Mouse (Mus musculus) stomach, postnatal 0 days (tissue): ENCODE data around the gene Sept10. TPM values are rescaled to one million over a fixed set of nuclear protein-coding genes. Genes with fewer than 3 reads are reported as not detected.
A peak's percentile ranks its signal among the peaks of the same experiment; 100 is the strongest.

Source experiments
- ATAC-seq: fragments of 200-750 bp; cut with Nextera tagmentation; 2 replicates; pipeline ENCODE4 v1.8.0; 2017; ENCODE audit not compliant: low FRiP score, low TSS enrichment
- DNase-seq: peaks from one replicate; pipeline ENCODE4 v3.0.0-alpha.2; 2016; ENCODE audit warnings: low spot score
- H3K27ac ChIP-seq: fragments of 300-500 bp; sonication (generic); replicated peaks from 2 replicates; pipeline ENCODE4 v1.5.1; 2014; ENCODE audit warnings: mild to moderate bottlenecking, control low read depth
- H3K27me3 ChIP-seq: fragments of 300-500 bp; sonication (generic); 2 replicates; pipeline ENCODE4 v1.6.1; 2014; ENCODE audit warnings: low read length; ENCODE audit not compliant: control insufficient read depth, insufficient read depth
- H3K36me3 ChIP-seq: fragments of 300-500 bp; sonication (generic); 2 replicates; pipeline ENCODE4 v1.6.1; 2014; ENCODE audit warnings: low read length, mixed read lengths; ENCODE audit not compliant: control insufficient read depth, insufficient read depth
- H3K4me1 ChIP-seq: fragments of 300-500 bp; sonication (generic); replicated peaks from 2 replicates; pipeline ENCODE4 v1.6.1; 2014; ENCODE audit warnings: antibody characterized with exemption; ENCODE audit not compliant: control insufficient read depth, insufficient read depth
- H3K4me2 ChIP-seq: fragments of 300-500 bp; sonication (generic); replicated peaks from 2 replicates; pipeline ENCODE4 v1.6.1; 2014; ENCODE audit warnings: low read depth, mild to moderate bottlenecking, control low read depth, moderate library complexity
- H3K4me3 ChIP-seq: fragments of 300-500 bp; sonication (generic); 2 replicates; pipeline ENCODE4 v1.5.1; 2014; ENCODE audit warnings: low read depth, low read length, control low read depth
- H3K9ac ChIP-seq: fragments of 300-500 bp; sonication (generic); 2 replicates; pipeline ENCODE4 v1.6.1; 2014; ENCODE audit warnings: mild to moderate bottlenecking, low read length, control low read depth, mixed read lengths
- H3K9me3 ChIP-seq: fragments of 300-500 bp; sonication (generic); 2 replicates; pipeline ENCODE4 v1.6.1; 2016; ENCODE audit warnings: low read length; ENCODE audit not compliant: control insufficient read depth
- CTCF ChIP-seq: IDR thresholded peaks from 2 replicates; pipeline ENCODE4 v1.5.1; 2016; ENCODE audit warnings: antibody characterized with exemption, low read depth, mild to moderate bottlenecking, moderate library complexity
- EP300 ChIP-seq: optimal IDR thresholded peaks from 2 replicates; pipeline ENCODE3; 2016; ENCODE audit warnings: antibody characterized with exemption
- WGBS: fragments of 180-500 bp; shearing (Covaris S2); extraction: QIAGEN DNeasy Blood & Tissue Kit; methylation state at CpG from one replicate; pipeline ENCODE4 v1.1.7; 2014; 5-methylcytosine and 5-hydroxymethylcytosine counted together
- polyA plus RNA-seq: library from polyadenylated mRNA; unstranded; fragments of >200 nt; fragmentation: Nextera tagmentation; extraction: Ambion mirVana; gene quantifications from 2 replicates; pipeline ENCODE4 v1.2.1, GENCODE M21; 2015

The Sept10 gene
- polyA plus RNA-seq: 23.6 and 25.2 TPM in 2 replicates

- Histone ChIP-seq H3K36me3 (no peaks in the 10 kb centered on the region), H3K9ac (peak within 1 kb of the TSS; percentile 88), H3K4me3 (peak within 1 kb of the TSS; percentile 84), H3K9me3 (no peaks in the 10 kb centered on the region), H3K4me2 (peak within 1 kb of the TSS; percentile 99), H3K4me1 (peaks cover 4% of the 10 kb centered on the region; the same call in 1 of the 2 replicates), H3K27me3 (no peaks in the 10 kb centered on the region), H3K27ac (peak within 1 kb of the TSS; percentile 91)
- WGBS: under 1% methylated on average over 79 of the region's 84 CpGs
- DNase-seq (peak; percentile 98), ATAC-seq (peak; percentile 98)
- no peak for TF ChIP-seq CTCF
- TF ChIP-seq EP300: peak; percentile 85
Observed at GRCm38 (mm10) chr10:59221473-59222270, at the start of gene Sept10, which contains the start of gene Sowahc. TSS of gene Sept10 (minus strand) at chr10:59221847. TSS of gene Sowahc (plus strand) at chr10:59221953.

- H3K9ac ChIP-seq: no peak overlapping the region
- 0 out of 2 replicates have a peak, but pooled peaks cover 5% of the 10 kb centered on the region for H3K4me1 ChIP-seq
- WGBS: 47% methylated on average over 3 of the region's 3 CpGs
- no peak for DNase-seq
- H3K4me3 ChIP-seq: no peak overlapping the region
- no peak for ATAC-seq
- no peak overlapping the region for H3K4me2 ChIP-seq
- H3K9me3 ChIP-seq: no peaks in the 10 kb centered on the region
- H3K27me3 ChIP-seq: no peaks in the 10 kb centered on the region
- TF ChIP-seq CTCF (no peak), EP300 (no peak)
- no peaks in the 10 kb centered on the region for H3K36me3 ChIP-seq
- no peak overlapping the region for H3K27ac ChIP-seq
Observed at GRCm38 (mm10) chr10:59268754-59269153, 47.1 kb upstream of the Sept10 start.

GRCm38 (mm10) chr10:59268109-59268508 is 46.5 kb upstream of the Sept10 start:
- WGBS: 63% methylated on average over 4 of the region's 4 CpGs
- H3K27ac ChIP-seq: no peak overlapping the region

GRCm38 (mm10) chr10:59267275-59267674 is 45.6 kb upstream of the Sept10 start:
- Histone ChIP-seq H3K4me2 (no peak overlapping the region), H3K27ac (no peak overlapping the region), H3K4me3 (no peak overlapping the region), H3K9me3 (no peaks in the 10 kb centered on the region), H3K36me3 (no peaks in the 10 kb centered on the region), H3K27me3 (no peaks in the 10 kb centered on the region), H3K9ac (no peak overlapping the region), H3K4me1 (0 out of 2 replicates have a peak, but pooled peaks cover 5% of the 10 kb centered on the region)
- TF ChIP-seq CTCF (no peak), EP300 (no peak)
- no peak for ATAC-seq
- 70% methylated on average over 2 of the region's 2 CpGs for WGBS
- DNase-seq: no peak

More at GRCm38 (mm10) chr10:59268109-59268508, 46.5 kb upstream of the Sept10 start:
- no peak for TF ChIP-seq EP300
- TF ChIP-seq CTCF: no peak
- ATAC-seq (no peak), DNase-seq (no peak)
- no peak overlapping the region for H3K4me2 ChIP-seq
- H3K4me1 ChIP-seq: 0 out of 2 replicates have a peak, but pooled peaks cover 5% of the 10 kb centered on the region
- H3K27me3 ChIP-seq: no peaks in the 10 kb centered on the region
- no peaks in the 10 kb centered on the region for H3K9me3 ChIP-seq
- H3K9ac ChIP-seq: no peak overlapping the region
- H3K36me3 ChIP-seq: no peaks in the 10 kb centered on the region
- no peak overlapping the region for H3K4me3 ChIP-seq

- 29% methylated on average over 1 of the region's 1 CpGs for WGBS
- no peaks in the 10 kb centered on the region for H3K9me3 ChIP-seq
- TF ChIP-seq CTCF: no peak
- no peak for TF ChIP-seq EP300
- H3K9ac ChIP-seq: no peak overlapping the region
- 0 out of 2 replicates have a peak, but pooled peaks cover 5% of the 10 kb centered on the region for H3K4me1 ChIP-seq
- H3K36me3 ChIP-seq: no peaks in the 10 kb centered on the region
- DNase-seq: peak; percentile 52
- ATAC-seq: peak; percentile 67; the same call in 1 of the 2 replicates
- H3K4me3 ChIP-seq: no peak overlapping the region
- H3K27ac ChIP-seq: peak overlapping the region; percentile 78
- peak overlapping the region; percentile 32; the same call in 1 of the 2 replicates for H3K4me2 ChIP-seq
- H3K27me3 ChIP-seq: no peaks in the 10 kb centered on the region
Observed at GRCm38 (mm10) chr10:59266097-59266496, 44.5 kb upstream of the Sept10 start.

- Histone ChIP-seq H3K4me3 (no peak overlapping the region), H3K4me1 (0 out of 2 replicates have a peak, but pooled peaks cover 5% of the 10 kb centered on the region), H3K27ac (peak overlapping the region; percentile 78), H3K9me3 (no peaks in the 10 kb centered on the region), H3K4me2 (peak overlapping the region; percentile 32; the same call in 1 of the 2 replicates), H3K36me3 (no peaks in the 10 kb centered on the region), H3K27me3 (no peaks in the 10 kb centered on the region), H3K9ac (no peak overlapping the region)
- 8% methylated on average over 4 of the region's 4 CpGs for WGBS
- TF ChIP-seq CTCF (no peak), EP300 (no peak)
- ATAC-seq: peak; percentile 46; the same call in 1 of the 2 replicates
- no peak for DNase-seq
Observed at GRCm38 (mm10) chr10:59265674-59266073, 44.0 kb upstream of the Sept10 start.
